Mouse (Mus musculus): Measurements from ENCODE around the gene Hps1.
A peak's percentile ranks its signal among the peaks of the same experiment; 100 is the strongest.

Gene Hps1

GRCm38 (mm10) chr19:42753141-42753917 lies 26.4 kb downstream of the Hps1 start:
- peak; percentile 79 for DNase-seq

GRCm38 (mm10) chr19:42752363-42752931 lies 27.3 kb downstream of the Hps1 start, which contains the start of gene Pyroxd2:
Gene Pyroxd2 (minus strand): TSS chr19:42752775.
- DNase-seq = peak; percentile 80

GRCm38 (mm10) chr19:42750196-42750595 lies 29.6 kb downstream of the Hps1 start:
- no peak for DNase-seq

- no peak for DNase-seq
These were observed 33.1 kb downstream of the Hps1 start for GRCm38 (mm10) chr19:42746702-42747101.

- DNase-seq = no peak
These were observed 33.9 kb downstream of the Hps1 start for GRCm38 (mm10) chr19:42745869-42746224.

GRCm38 (mm10) chr19:42745084-42745868 lies 34.5 kb downstream of the Hps1 start:
- DNase-seq = no peak

DNA sequence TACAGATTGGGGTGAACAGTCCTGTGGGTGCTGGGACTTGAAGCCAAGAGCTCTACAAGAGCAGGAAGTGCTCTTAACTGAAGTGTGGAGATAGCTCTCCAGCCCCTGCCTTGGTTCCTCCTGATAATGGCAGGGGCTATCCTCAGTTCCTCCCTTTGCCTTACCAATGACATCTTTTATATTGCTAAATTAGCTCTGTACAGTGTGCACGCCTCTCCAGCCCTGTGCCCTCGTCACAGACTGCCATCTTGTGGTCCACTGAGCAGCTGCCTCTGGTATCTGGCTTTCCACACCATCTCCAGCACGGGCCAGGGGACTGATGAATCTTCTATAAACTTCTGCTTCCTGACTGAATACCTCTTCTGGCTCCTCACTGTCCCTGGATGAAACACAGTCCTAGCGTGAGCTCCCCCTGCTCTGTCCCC lies 35.6 kb downstream of the Hps1 start:
- peak; percentile 64 for DNase-seq

- DNase-seq = no peak
These were observed 36.5 kb downstream of the Hps1 start for GRCm38 (mm10) chr19:42743261-42743660.

- DNase-seq = no peak
These were observed 37.9 kb downstream of the Hps1 start for GRCm38 (mm10) chr19:42741884-42742283.

DNA sequence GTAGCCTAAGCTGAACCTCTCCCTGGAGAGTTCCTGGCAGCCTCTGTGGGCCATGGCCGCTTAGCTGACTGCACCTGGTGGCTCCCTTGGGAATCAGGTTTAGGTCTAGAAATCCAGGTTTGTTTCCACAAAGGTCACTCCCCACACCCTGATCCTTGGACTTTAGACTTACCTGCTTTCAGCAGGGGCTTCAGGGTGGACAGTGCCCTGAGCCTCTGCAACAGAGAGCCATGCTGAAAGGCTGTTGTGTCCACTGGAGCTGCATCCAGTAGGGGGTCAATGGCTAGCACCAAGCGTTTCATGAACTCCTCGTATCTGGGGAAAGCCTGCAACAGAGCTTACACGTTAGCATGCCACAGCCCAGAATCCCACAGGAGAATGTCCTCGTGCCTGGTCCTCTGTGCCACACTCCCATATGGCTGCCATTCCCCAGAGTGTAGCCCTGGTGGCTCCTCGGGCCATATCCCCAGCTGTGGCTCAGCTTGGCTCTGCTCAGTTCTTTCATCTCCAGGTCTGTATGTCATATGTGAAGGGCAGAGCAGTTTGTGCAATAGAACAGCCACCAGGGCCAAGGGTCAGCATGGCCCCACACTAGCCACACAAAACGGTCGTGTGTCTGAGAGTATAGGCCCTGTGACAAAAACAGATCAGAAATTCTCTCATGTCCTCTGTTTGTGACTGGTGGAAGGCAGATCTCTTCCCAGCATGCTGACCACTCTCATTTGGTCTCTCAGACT lies 39.4 kb downstream of the Hps1 start:
- DNase-seq = no peak

DNA sequence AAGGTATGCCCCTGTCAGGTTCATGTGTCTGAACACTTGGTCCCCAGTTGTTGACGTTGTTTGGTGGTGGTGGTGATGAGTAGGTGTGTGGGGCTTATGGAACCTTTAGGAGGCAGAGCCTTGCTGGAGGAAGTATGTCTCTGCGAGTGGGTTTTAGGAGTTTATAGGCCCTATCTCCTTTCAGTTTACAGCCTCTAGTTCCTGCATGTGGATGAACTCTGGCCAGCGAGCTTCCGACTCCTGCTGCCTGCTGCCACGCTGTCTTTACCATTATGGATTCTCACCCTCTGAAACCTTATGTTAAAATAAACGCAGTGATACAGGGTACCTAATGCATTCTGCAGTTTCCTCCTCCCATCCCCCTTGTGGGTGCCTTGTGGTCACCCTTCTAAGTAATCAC lies 40.0 kb downstream of the Hps1 start:
- no peak for DNase-seq

DNA sequence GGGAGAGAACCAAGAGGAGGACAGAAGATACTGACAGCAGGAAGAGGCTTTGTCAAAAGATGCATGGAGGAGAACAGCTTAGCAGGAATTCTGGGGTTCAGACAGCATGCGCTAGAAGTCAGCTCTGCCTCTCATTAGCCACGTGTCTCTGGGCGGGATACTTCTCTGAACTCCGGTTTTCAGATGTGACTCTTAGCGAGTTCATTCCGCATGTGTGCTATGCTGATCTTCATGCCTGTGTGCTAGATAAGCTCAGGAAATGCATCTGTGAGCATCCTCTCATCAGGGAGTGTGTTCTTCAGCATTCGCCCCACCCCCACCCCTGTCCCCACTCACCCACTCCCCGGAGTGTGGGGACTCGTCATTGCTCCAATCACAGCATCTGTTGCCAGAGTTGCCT lies 42.0 kb downstream of the Hps1 start:
- no peak for DNase-seq

- no peak for DNase-seq
These were observed 44.8 kb downstream of the Hps1 start for GRCm38 (mm10) chr19:42734982-42735381.

GRCm38 (mm10) chr19:42727424-42727823 lies 52.4 kb downstream of the Hps1 start:
- DNase-seq = no peak

GRCm38 (mm10) chr19:42726766-42727165 lies 53.0 kb downstream of the Hps1 start:
- DNase-seq = no peak

DNA sequence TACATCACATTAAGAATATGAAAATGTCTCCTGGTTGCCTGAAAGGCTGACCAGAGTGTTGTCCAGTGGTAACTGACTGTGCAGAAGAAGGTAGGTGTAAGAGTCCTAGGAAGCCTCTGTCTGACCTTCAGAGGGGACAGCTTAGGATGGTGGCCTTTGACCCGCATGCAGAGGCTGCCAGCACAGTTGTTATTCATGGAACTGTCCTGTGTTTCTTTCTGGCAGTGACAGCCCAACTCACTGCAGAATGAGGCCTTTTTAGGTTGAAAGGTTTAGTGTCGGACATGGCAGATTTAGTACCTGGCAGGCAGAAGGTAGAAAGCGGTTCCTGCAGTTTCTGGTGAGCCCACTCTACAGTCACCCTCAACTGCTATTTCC lies 53.8 kb downstream of the Hps1 start:
- DNase-seq = no peak

- DNase-seq = no peak
These were observed 54.5 kb downstream of the Hps1 start for GRCm38 (mm10) chr19:42725056-42725972.

DNA sequence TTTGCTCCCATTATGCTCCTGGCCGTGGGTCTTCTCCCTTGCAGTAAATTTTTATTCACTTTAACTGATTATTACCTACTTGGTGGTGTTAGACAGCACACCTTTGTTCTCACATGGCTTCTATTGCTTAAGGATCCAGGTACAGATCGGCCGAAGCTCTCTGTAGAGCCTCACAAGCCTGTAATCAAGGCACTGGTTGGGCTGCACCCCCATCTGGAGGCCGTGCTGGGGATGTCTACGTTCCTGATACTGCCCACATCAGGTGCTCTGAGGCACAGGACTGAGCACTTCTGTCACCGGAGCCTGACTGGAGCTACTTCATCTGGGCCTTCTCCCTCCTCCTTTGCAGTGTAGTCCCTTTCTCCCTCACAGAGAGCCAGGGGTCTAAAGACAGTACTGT lies 56.5 kb downstream of the Hps1 start:
- DNase-seq = no peak

- no peak for DNase-seq
These were observed 57.3 kb downstream of the Hps1 start for GRCm38 (mm10) chr19:42722500-42722899.

DNA sequence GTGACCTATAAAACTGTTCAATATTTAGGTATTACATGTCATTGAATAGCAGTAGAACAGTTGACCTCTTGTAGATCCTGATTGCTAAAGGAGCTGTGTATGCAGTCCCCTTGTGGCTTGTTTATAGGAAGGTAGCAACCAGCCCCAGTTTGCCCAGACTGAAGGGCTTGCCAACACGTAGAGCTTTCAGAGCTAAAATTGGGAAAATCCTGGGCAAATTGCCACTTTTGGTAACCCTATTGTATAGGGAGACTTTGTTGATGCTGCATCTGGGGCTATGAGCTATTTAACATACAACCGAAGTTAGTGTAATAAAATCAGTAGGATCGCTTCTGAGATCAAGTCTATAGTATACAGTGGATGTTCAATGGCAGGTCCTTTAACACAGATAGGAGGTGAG lies 61.7 kb downstream of the Hps1 start:
- no peak for DNase-seq

GRCm38 (mm10) chr19:42717668-42718067 lies 62.1 kb downstream of the Hps1 start:
- DNase-seq = no peak

DNA sequence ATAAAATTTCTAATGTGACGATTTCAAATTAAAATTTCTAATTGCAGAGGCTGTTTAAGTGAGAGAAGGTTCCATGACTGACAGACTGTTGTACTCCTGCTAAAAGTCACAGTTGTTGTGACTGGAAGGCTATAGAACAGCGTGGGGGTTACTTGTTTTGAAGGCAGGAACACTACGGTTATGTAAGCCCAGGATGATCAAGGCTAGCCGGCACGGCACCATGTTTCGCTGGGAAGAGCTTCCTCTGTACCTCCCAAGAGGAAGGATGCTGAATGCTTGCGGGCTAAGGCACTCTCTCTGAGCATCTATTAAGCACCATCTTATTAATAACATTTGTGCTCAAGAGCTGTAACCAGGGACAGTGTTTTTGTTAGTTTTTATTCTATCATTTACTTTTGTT lies 63.3 kb downstream of the Hps1 start:
- no peak for DNase-seq

Data from lung, postnatal 14 days (tissue).